Mouse (Mus musculus): ENCODE measurements around the gene Svs1.
A peak's percentile ranks its signal among the peaks of the same experiment; 100 is the strongest.
"Not testable (repeated sequence)": the region's sequence is repeated elsewhere in the genome, so short reads cannot be mapped to it uniquely, and the experiment has no call there.

Gene Svs1

DNA sequence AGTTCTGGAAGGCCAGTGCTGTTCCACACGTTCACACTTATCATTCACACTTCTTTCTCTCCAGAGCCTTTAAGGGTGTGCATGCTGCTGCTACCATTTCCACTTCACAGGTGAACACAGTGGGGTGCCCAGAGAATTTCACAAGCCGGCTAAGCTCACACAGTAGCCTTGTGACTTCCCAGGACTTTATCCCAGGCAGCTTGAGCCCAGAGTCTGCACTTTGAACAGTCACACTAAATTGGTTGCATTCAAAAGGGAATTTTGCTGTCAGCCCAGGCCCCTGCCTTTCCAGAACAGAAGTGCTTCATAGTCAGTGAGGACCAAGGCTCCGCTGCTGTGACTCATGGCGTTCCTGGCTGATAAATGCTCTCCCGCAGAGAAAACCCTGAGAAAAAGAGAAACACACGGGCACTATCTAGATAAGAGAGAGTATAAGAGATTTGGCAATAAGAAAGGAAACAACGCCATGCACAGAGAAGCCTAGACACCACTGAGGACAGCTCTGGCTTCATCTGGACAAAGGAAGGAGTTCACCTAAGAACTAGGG lies at the start of gene Svs1:
Gene Svs1, plus strand, starts transcription at position 418 of the 547 bp plus-strand sequence.
- no peak for DNase-seq (ENCODE audit: low spot score in 2 of 2)

DNA sequence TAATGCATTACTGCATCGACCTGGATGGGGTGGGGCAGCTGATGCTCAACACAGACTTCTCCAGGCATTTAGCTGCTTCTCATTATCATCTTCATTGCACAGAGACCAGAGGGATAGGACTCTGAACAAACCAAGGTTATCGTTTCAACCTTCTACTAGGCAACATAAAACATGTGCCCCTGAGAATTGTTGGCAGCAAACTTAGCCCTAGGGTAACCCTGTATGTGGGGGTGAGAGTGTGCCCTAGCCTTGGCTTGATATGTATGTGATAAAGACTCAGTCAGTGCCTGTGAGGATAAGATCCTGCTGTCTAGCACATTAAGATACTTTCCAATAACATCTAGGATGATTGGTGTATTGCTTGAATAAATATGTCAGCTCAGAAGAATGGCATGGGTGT lies 37.1 kb upstream of the Svs1 start:
- no peak for DNase-seq (ENCODE audit: low spot score in 2 of 2)

DNA sequence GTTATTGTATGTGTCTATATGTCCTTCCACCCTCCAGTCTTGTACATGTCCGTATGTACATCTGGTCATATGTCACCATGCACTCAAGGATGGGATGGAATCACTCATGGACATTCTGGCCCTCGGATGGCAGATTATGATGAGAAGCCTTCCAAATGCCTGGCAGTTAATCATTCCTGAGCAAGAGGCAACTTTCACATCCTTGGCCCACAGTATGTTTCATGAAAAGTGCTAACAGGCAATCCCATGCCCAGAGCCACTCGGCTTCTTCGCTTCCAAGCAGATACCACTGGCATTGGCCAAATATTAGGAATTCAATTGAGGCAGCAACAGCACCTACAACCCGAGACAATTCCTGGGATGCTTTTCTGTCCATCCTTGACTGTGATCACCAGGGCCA lies 36.0 kb upstream of the Svs1 start:
- DNase-seq (ENCODE audit: low spot score in 2 of 2) = no peak

DNA sequence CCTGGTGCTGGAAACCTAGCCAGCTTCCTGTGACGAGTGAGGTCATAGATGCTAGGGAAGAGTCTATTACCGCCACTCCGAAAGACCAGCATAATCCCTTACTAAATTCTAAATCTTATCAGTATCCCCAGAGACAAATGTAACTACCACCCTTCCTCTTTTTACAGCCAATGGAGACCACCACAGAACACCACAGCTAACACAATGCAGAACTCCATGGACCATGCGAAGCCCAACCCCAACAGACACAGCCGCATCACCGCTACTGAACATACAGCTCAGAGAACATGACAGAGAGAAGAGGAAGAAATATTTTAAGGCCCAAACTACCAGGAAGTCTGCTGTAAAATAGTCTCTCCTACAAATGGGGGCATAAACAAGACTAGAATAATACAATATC lies 35.0 kb upstream of the Svs1 start:
- no peak for DNase-seq (ENCODE audit: low spot score in 2 of 2)

DNA sequence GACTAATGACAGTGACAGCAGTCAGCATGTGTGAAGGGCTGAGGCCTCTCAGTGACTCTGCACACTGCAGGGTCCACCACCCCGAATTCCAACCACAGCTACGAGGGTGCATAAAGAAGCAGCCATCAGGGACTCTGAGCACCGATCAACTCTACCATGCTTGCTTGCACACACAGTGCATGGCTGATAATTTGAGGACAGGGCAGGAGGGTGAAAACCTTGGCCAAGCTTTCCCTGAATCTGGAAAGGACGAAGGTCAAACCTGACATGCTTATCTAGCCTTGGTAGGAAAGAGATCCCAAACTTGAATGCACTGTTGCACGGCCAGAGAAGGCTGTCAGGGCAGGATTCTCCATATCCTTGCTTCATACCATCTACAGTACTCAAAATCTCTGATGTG lies 33.4 kb upstream of the Svs1 start:
- DNase-seq (ENCODE audit: low spot score in 2 of 2) = no peak

DNA sequence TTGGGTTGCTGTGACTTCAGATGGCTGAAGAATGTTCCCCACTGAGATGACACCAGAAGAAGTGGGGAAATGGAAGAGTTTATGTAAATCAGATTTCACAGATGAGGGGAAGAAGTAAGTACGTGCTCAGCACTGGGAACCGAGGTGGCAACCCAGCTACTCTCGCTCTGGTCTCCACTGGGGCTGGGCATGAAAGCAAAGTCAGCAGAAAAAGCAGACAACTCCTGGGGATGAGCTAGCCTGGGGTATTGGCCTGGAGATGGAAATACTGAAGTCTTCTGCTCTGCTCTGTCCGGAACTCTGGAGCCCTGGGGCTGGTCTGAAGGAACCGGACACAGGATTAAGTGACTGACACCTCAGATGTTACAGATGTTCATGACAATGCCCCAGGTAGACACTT lies 32.5 kb upstream of the Svs1 start:
- no peak for DNase-seq (ENCODE audit: low spot score in 2 of 2)

DNA sequence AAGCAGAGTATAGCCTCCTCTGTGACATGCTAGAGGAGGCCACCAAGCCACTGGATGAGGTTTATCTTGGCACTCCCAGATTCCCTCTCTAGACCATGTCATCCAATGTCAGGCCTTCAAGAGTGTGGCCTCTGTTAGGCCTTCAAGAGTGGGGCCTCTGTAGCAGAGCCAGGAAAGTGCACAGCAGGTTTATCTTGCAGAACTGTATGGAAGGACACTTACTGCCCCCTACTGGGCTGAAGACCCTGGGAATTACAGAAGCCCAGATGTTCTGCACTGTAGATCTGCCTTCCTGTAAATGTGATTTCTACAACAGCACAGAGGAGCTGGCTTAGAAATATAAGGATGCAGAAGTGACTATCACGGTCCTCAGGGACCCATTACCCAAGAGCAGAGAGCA lies 31.7 kb upstream of the Svs1 start:
- DNase-seq (ENCODE audit: low spot score in 2 of 2) = peak in 1 of 2 experiments; percentile 6

DNA sequence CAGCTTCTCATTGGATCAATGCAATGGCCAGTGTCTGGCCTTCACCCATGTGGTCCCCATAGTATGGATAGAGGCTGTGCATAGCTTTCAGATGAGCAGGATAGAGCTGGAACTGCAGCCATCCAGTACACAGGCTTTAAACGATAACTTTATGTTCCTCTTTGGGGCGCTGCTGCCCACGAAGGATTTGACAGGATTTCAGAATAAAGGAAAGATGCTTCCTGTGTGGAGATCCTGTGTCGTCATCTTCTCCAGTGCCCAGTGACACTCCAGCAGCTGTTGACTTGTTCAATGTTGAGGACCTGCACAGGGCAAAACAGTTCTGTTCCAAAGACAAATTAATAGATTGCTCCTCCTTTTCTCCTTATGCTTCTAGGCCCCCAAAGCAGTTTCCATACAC lies 29.9 kb upstream of the Svs1 start:
- DNase-seq (ENCODE audit: low spot score in 2 of 2) = no peak

DNA sequence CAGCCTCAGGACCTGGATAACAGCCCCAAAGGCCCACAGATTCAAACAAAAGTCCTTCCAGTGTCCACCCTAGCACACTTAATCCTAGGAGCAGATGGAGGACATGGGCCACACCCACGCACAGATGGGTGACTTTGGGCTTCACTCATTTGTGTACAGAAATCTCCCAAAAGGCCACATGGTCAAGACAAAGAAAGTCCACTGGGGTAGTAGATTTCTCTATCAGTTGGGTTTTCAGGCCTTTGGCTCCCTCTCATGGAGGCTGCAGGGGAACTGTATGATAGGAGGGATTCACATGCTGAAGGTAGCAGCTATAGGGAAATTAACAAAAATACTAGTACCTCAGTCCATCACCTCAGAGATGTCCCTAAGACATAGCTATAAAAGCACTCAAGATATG lies 28.6 kb upstream of the Svs1 start:
- DNase-seq (ENCODE audit: low spot score in 2 of 2) = no peak

DNA sequence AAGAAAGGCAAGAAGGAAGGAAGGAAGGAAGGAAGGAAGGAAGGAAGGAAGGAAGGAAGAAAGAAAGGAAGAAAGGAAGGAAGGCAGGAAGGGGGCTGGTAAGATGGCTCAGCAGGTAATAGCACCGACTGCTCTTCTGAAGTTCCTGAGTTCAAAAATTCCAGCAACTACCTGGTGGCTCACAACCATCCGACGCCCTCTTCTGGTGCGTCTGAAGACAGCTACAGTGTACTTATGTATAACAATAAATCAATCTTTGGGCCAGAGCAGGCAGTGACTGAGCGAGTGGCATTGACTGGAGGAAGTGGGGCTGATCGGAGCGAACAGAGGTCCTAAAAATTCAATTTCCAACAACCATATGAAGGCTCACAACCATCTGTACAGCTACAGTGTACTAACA lies 27.5 kb upstream of the Svs1 start:
- DNase-seq (ENCODE audit: low spot score in 2 of 2) = not testable (repeated sequence)

DNA sequence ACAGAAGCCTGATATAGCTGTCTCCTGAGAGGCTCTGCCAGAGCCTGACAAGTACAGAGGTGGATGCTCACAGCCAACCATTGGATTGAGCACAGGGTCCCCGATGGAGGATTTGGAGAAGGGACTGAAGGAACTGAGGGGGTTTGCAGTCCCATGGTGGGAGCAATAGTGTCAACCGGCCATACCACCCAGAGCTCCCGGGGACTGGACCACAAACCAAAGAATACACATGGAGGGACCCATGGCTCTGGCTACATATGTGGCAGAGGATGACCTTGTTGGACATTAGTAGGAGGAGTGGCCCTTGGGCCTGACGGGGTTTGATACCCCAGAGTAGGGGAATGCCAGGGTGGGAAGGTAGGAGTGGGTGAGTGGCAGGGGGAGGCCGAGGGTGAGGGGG lies 20.0 kb upstream of the Svs1 start:
- DNase-seq (ENCODE audit: low spot score in 2 of 2) = not testable (repeated sequence)

DNA sequence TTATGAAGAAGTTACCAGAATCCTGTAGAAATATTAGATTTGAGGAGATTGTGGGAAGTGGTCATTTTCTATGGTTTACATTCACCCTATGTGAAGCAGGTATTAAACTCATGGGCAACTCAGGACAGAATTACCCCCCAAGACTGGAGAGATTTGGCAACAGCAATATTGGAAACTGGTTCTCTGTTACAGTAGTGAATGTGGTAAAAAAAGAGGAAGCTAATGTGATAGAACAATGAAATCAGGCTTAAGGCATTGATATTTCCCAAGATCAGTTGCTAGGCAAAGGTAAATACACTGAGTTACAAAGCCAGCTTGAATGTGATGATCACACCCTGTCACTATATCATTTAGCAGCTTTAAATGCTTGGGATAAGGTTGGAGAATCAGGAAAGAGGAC lies 18.8 kb upstream of the Svs1 start:
- DNase-seq (ENCODE audit: low spot score in 2 of 2) = no peak

DNA sequence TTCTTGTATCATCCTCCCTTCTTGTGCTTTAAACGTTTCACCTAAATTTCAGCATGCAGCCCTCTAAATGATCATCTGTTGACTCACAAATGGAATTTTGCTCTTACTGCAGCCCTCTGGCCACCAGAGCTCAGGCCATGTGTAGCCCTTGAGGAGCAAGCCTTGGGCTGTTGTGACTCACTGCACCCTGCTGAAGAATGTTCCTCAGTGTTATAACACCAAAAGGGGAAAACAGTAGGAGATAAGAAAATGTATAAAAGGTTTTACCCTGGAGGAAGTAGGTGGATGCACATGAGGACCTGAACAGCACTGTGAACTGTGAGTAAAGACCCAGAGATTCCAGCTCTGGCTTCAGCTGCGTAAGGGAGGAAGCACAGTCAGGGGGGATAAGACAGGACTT lies 12.0 kb upstream of the Svs1 start, which contains the start of gene Doxl2:
Gene Doxl2, plus strand, starts transcription at position 301 of the 400 bp plus-strand sequence.
- no peak for DNase-seq (ENCODE audit: low spot score in 2 of 2)

DNA sequence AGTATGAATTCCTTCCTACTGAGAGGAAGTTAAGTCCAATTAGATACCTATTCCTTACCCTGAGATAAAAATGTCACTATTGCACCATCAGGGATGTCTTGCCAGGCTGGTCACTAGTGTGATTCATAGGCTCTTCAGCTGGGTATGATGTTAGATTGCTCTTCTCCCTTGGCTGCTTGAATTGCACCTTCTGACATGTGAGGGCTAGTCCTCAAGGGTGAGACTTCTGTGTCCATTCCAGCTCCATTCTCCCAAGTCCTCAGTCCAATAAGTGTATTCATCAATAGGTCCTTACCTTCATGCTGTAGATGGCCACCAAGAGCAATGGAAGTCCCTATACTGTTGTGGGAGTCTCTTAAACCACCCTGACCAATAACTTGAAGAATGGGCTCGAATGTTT lies 7.0 kb upstream of the Svs1 start:
- no peak for DNase-seq (ENCODE audit: low spot score in 2 of 2)

DNA sequence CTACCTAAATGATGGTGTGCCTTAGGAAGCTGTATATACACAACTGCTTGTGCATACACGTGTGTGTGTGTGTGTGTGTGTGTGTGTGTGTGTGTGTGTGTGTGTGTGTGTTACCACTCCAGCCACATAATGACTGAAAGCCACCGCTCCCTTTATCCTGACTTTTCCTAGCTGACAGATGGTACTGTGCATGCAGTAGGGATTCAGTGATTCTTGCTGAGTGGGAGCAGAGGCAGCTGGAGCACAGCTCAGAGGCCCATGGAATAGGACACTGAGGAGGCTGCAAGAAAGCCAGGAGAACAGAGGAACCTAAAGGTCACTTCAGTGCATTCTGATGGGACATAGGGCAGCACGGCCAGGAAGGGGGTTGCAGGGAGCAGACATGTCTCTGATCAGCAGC lies 4.4 kb upstream of the Svs1 start:
- no peak for DNase-seq (ENCODE audit: low spot score in 2 of 2)

DNA sequence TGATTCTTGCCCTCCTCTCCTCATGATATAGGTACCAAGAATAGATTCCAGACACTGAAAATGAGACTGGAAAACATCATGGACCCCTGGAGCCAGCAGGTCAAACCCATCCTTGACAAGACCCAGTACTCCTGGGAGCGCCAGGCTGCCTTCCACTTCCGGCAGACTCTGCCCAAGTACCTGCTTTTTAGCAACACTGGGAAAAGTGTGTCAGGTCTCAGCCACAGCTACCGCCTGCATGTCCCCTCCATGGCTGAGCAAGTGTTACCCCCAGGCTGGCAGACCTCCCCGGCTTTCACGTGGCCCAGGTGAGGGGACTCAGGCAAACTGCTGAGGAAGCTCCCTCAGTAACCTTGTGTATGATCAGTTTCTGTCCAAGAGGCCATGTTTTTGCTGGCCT lies 3.3 kb downstream of the Svs1 start:
- DNase-seq (ENCODE audit: low spot score in 2 of 2) = no peak

DNA sequence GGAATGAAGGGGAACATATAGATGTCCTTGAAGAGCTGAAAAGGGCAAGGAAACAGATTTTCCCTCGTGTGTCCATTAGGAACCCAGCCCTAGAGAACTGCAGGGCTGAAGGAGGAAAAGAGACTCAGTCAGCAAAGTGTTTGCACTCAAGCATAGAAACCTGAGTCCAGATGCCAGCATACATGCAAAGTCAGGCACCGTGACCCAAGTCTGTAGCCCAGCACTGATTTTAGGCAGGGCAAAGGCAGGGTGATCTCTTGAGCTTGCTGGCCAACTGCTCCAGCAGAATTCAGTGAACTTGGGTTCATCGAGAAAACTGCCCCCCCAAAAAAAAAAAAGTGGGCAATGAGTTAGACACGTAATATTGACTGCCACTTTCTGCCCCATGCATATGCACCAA lies 5.3 kb downstream of the Svs1 start:
- no peak for DNase-seq (ENCODE audit: low spot score in 2 of 2)

DNA sequence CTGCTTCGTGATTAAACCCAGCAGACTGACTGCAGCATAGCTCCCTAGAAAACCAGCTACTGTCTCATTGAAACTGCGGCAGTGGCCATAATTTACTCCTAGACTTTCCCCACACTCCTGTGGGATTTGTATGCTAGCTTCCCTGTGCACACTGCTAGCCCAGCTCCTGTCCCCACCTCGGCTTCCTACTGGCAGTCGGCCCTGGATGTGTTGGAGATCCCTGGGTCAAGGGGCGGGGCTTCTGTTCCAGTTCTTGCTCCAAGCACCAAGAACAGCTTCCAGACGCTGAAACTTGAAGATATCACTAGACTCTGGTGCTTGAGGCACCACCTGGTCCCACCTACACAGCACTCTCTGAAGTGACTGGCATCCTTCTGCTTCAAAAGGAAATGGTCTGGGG lies 11.5 kb downstream of the Svs1 start:
- no peak for DNase-seq (ENCODE audit: low spot score in 2 of 2)

DNA sequence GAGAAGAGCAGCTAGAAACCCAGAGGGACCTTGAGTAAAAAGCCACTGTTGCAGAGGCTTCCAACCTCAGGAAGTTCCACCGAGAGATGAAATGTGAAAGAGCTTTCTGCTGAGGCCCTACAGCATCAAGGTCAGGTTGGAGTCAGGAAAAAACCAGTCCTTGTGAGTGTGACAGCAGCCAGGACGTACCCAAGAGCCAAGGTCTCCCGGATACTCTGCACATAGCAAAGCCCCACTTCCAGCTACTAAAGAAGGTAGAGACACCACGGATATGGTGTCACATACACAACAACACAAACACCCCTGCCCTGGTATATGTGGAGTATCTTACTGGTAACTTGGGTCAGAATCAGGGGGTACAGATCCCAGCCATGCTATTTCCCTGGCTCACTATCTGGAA lies 12.1 kb downstream of the Svs1 start:
- no peak for DNase-seq (ENCODE audit: low spot score in 2 of 2)

DNA sequence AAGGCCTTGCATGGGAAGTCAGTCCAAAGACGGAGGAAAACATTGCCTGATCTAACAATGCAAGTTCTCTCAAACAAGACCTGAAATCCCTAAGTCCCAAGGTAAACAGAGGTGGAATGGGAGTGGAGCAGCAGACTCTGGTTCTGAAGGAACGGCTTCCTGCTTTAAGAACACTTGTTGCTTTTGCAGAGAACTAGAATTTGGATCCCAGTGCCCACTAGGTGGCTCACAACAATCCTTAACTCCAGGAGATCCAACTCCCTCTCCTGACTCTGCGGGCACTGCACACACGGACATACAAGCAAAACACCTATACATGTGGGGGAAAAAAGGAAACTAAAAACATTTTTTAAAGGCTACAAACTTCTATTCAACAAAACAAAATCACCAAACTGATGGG lies 16.7 kb downstream of the Svs1 start:
- DNase-seq (ENCODE audit: low spot score in 2 of 2) = no peak

DNA sequence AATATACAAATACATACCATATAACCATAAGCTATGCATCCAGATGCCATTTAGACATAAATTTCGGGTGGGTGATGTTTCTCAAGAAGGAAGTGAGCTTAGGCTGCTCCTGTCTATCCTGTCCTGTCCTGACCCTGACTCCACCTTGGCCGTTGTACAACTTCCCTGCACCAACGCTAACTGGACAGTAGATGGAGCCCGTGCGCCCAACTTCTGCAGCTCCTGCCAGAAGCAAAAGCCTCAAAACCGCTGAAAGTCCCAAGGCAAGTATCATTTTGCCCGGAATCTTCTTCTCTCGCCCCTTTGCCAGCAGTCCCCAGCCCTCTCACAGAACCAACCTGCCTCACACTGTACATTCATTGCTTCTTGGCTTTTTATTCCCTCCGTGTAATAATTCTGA lies 21.3 kb downstream of the Svs1 start:
- peak; percentile 33 to 34 for DNase-seq (ENCODE audit: low spot score in 2 of 2)

DNA sequence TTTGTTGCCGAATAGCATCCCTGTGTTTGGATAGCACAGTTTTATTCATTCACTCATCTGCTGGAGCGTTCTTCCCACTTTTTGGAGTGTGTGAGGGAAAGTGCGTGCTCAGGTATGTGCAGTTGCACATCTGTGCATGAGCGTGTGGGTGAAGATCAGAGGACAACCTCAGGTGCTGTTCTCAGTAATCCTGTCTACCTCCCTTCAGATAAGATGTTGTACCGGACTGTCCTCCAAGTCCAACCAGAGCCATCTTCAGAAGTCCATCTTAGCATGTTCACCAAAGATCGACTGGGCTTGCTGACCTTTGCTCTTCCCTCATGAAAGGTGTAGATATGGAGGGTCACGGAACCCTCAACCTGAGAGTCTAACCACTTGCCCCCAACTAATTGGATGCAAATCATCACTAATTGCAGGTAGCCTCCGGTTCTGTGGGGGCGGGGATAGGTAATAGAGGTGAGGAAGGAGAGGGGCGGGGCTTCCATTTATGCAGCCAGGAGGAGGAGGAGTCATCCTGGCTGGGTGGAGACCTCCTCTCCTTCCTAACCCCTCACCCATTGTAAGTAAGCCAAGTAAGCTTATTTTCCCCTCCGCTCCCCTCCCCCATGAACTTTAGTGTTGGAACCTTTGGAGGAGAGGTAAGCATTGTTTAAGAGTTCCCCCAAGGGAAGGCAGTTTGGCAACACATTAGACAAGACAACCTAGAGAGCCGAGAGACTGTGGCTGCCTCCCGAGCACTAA lies 21.9 kb downstream of the Svs1 start:
- DNase-seq (ENCODE audit: low spot score in 2 of 2) = no peak

DNA sequence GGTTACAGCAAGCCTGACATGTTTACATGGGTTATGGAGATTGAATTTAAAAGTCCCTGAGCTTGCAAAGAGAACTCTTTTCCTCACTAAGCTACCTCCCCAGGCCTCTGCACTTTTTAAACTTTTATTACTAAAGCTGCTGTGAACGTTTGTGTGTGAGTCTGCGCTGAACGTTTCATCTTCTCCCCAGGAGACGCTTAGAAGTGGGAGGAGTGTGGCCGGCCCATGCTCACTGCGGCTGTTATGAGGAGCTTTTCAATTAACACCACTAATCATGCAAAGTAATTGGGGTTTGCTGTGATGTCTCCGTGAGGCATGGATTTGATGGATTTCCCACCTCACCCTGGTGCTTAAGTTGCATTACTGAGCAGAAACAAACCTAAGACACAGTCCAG lies 22.5 kb downstream of the Svs1 start:
- DNase-seq (ENCODE audit: low spot score in 2 of 2) = no peak

DNA sequence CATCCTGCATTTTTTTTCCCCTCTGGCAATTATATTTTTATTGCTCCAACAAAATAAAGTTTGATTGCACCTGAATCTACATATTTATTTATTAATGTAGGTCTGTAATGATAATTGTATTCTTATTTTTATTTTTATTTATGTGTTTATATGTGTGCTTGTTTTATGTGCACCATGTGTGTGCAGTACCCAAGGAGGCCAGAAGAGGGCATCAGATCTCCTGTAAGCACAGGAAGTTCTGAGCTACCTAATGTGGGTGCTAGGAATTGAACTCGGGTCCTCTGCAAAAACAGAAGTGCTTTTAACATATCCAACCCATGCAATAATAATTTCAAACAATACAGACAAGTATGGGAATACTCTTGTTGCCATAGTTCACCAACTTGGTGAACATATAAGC lies 23.0 kb downstream of the Svs1 start:
- DNase-seq (ENCODE audit: low spot score in 2 of 2) = no peak

Measured in spleen, postnatal 36 days (tissue).